Mouse (Mus musculus) CD4-positive, CD25-positive, alpha-beta regulatory T cell, adult 4 months (primary cell): ENCODE results near the gene Zgrf1. TPM values are rescaled to one million over a fixed set of nuclear protein-coding genes. Genes with fewer than 3 reads are reported as not detected.
A peak's percentile ranks its signal among the peaks of the same experiment; 100 is the strongest.

Source experiments
- ATAC-seq: one replicate; pipeline ENCODE4 v1.8.0; 2017
- polyA plus RNA-seq, 2 experiments: library from polyadenylated mRNA; unstranded; fragments of 100-300 nt; shearing (Covaris generic); gene quantifications; one replicate each; pipeline ENCODE4 v1.2.1; 2017

Zgrf1 gene
- polyA plus RNA-seq, 2 experiments from 2014 or later = 3.7 to 6.0 TPM

DNA sequence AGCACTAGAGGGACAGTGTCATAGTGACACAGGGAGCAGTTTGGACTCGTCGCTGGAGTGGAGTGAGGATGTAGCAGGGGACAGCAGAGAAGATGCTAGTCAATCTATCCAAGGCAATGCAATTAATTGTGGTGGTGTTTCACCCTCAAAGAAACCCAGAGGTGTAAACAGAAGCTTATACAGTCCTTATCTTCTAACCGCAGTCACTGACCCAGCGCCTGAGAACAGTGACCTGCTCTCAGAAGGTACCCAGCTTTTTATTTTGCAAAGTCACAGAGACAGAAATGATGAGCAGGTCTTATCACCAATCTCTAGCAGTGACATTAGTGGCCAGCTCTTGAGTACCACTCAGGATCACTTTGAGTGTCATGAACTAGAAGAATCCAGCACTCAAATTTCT, 9.7 kb downstream of the Zgrf1 start:
- no peak for ATAC-seq

DNA sequence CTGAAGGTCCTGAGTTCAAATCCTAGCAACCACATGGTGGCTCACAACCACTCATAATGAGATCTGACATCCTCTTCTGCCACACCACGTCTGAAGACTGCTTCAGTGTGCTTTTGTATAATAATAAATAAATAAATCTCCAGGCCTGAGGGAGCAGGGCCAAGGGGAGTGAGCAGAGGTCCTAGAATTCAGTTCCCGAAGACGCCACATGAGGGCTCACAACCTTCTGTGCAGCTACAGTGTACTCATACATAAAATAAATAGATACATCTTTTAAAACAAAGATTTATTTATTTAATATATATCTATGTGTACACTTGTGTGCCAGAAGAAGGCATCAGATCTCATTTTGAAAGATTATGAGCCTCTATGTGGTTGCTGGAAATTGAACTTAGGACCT, 11.8 kb downstream of the Zgrf1 start:
- ATAC-seq = no peak

DNA sequence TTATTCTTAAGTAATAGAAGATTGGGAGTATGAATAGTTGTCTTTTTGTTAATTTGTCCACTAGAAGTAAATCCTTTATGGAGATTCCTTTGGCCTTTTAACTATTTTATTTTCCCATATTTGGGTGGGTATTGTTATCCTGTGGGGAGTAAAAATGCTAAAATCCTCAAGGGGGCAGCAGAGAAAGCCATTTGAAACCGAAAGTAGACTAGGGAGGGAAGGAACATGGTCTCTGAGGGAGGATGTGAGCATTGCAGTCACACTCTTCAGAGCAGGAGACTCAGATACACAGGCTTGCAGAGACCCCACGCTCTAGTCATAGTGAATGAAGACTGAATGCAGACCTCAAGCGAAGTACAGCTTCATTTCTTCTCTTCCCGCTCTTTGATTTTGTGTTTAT, 19.3 kb downstream of the Zgrf1 start:
- peak; percentile 100 for ATAC-seq

DNA sequence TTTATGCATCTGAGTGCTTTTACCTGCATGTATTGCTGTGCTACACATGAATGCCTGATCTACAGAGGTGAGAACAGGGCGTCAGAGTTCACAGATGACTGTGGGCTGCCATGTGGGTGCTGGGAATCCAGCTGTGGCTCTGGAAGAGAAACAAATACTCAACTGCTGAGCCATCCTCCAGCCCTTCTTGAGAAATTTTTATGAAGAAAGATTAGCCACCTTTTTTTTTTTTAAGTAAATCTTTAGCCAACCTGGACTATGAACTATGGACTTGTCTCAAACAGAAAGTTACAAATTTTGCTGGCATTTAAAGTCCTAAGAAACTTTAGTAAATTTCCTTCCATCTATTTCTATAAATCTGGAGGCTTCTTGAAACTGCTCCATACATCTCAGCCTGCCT, 43.8 kb downstream of the Zgrf1 start:
- no peak for ATAC-seq

DNA sequence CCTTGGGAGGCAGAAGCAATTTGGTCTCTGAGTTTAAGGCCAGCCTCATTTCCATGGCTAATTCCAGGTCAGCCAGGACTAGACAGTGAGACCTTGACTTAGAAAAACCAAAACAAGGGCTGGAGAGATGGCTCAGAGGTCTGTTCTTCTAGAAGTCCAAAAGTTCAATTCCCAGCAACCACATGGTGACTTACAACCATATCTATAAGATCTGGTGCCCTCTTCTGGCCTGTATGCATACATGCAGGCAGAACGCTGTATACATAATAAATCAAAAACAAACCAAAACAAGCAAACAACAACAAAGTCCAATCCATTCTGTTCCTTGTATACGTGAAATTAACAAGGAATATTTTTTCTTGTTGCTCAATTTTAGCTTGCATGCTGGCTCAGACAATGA, 54.8 kb downstream of the Zgrf1 start:
- peak; percentile 70 for ATAC-seq

DNA sequence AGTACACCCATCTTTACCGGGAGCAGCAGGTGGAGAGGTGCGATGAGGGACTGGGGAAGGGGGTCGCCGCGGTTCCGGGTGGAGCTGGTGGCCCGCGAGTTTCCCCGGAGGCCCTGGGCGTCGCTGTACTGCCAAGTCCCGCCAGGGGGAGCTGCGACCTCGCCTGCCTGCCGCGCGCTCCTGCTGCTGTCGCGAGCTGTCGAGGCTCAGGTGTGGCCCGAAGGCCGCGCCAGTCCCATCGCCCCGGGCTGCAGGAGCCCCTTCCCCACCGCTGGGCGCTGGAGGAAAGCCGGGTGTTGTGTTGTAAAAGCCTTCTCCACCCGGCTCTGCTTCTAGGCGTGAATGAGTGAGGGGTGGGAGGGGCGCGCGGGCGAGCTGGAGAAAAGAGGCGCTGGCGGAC, 72.0 kb downstream of the Zgrf1 start:
- ATAC-seq = peak; percentile 91

DNA sequence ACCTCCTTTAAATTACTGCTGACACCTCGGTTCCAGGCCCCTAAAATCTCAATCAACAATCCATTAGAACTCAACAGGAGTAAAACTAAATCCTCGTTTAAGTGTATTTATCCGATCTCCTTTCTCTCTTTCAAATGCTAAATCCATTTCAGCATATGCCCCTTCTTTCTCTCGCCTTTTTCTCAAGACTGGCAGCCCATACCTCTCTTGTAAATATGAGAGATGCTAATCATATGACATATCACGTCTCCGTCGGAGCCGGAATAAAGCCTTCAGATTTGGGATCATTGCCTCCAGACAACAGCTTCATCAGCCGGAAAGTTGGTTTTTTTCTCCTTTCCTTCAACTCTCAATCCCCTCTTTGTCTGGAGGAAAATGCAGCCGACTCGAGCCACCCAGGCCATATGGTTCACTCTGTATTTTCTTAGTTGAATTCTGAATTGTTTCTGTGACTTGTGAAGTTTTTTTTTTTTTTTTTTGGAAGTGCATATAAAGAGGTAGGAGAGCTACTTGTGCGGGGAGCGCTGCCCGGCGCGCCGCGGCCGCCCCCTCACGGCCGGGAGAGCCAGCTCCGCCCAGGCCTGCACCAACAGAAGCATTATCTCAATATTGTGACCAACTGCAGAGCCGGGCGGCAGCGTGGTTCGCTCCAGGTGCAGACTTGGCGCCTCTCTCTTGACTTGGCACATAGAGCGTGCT, 72.6 kb downstream of the Zgrf1 start:
- no peak for ATAC-seq

DNA sequence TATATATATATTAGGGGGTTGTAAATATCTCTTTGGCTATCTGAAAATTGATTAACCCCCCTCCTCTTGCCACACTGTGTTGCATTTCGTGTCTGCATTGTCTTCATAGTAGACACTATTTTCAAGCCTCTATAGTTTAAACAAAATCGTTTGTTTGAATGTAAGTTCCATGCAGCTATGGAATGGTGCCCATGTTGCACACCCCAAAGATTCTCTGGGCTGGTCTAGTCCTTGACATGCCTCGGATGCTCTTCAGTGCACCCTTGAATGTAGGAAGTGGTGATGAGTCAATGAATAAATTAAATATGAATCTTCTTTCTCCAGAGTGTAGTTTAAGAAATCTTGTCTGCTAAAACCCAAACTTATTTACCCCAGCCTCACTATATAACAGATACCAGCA, 73.2 kb downstream of the Zgrf1 start:
- no peak for ATAC-seq

DNA sequence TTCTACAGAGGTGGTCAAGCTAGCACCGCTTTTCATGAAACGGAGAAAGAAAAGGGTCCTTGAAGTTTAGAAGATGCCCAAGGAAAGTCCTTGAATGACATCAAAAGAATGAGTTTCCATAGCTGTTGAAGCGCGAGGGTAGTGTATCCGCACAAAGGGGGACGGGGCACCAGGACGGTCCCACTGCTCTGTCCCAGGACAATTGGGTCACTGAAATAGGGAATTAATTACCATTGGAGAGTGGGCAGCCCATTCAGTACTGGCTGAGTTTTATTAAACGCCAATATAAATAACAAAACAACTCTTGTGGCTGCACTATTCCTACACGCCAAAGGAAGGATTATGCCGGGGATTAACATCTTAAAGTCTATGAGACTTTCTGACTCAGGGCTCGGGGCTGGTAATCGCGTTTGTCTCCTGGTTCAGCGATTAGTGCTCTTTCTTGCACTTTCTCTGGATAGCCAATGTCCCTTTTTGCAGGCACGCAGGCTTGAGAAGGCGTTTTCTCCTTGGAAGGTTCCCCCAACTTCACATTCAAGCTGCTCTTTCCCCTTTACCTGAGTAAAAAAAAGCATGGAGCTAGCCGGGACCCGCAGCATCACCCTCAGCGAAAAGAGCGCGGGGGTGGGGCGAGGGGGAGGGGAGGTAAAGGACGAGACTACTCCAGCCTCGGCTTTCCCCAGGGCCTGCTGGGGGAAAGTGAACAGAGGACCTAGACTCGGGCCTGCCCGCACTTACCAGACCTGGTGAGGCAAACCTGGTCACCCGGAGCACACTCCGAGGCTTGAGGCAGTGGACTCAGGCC, 74.1 kb downstream of the Zgrf1 start:
- no peak for ATAC-seq

DNA sequence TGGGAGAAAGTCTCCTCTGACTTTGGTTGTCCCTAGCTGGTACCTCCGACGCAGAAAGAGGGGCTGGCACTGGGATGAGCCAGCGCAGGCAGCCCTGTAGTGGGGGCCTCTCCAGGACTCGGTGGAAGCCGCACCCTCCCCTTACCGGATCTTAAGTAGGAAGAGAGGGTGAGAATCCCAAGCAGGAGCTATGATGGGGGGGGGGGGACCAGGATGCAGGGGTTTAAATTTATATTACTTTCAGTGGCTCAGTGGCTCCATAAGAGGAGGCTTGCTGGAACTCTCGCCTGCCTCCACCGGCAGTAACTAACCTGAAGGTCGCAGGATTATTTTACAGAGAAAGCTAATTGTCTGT, 74.6 kb downstream of the Zgrf1 start:
- no peak for ATAC-seq

DNA sequence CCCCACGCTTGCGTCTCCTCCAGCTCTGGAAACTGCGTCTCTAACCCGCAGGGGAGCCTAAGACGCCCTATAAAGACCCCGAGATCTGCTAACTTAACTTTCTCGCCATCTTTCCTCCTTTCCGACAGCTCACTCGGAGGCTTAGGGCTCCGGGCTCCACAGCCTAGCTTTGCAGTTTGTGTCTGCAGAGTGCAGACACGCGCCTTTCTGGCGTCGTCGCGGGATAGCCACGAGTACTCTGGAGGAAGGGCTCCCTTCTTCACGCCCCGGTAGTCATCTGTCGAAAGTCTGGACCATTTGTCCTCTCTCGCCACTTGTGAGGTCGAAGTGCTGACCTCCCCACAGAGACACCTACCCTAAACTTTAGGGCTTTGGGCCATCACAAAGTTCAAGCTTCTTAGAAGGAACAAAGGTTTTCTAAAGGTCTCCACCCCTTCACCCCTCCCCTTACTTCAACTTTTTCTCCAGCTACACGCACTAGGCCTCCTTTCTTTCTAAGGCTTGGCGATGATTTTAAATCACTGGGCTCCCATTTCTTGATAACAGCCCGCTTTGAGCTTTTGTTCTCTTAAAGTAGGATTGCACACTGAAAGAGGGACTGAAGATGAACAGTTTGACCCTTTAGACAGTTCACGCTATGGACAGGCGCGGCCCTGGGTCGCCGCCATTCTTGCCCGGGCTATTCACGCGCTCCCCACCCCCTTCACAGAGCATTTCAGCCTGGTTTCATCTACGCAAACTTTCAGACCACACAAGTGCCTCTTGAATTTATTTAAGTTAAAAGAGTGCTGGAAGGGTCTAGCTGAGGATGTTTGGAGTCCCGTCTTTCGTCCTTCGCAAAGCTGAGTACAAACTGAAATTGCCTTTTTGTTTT, 75.3 kb downstream of the Zgrf1 start:
- ATAC-seq = no peak

DNA sequence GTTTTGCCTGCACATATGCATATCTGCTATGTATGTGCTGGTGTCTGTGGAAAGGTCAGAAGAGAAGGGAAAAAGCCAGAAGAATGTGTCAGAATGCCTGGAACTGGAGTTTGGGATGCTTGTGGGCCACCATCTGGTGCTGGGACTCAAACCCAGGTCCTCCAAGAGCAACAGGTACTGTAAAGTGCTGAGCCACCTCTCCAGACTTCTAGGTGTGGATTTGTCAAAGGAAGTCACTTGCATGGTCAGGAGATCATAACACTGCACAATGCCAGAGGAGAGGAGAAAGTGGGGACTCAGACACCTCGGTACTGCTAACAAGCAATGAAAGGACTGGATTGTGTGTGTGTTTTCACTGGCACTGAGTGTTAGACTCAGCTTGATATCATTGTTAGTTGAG, 76.9 kb downstream of the Zgrf1 start:
- ATAC-seq = no peak

DNA sequence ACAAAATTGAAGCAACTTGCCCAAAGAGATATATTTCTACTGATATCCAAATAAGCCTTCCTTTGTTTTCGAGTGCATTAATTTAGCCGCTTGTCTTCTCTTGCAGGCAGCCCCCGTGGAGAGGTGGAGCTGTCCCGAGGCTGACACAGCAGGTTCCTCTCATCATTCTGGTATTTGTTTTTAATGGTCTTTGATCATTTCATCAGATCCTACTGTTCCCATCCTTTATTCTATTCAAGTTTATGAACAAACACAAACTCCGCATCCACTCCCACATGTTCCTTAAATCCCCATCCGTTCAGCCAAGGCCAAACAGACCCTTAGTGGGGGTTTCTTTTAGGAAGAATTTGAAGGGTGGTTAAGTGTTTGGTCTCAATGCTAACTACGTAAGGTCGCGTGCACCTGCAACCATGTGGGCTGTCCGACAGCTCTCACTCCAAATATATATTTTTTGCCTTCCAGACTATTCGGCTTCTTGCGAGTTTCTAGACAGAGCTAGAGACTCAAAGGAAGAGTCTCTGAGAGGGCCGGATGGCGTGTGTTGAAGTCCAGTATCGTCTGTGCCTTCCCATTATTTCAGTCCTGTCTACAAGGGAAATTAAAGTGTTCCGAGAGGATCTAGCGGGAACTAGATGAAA, 77.6 kb downstream of the Zgrf1 start:
- no peak for ATAC-seq

DNA sequence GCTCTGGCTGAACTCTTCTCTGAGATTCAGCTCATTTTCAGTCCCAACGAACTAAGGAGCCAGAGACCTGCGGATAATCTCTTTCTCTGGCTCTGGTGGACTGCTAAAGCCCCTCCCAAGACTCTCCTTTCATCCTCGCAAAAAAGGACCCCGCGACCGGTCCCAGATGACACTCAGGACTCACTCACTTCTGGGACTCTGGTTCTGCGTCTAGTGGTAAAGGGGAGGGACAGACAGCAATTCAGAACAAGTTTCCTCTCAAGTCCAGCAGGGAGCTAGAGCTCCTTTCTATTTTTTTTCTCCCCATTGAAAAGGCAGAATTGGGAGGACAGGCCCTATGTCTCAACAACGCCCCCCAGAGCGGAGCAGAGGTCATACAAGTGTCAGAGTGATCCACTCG, 78.3 kb downstream of the Zgrf1 start:
- no peak for ATAC-seq

DNA sequence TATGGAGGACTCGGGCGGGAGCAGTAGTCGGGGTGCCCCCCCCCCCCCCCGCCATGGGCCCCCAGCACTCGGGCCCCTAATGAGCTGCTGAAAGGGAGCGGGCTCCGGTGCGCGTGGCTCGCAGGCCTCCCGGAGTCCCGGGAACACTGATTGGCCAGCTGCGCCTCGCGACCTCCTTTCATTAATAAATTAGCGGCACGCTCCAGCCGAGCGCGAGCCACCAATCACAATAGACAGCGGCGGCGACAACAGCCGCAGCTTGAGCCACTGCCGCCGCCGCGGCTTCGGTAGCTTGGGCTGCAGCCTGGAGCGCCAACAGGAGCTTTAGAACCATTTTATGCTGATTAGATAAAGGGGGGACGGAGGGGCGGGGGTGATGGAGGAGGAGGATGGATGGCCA, 79.2 kb downstream of the Zgrf1 start:
- ATAC-seq = no peak

DNA sequence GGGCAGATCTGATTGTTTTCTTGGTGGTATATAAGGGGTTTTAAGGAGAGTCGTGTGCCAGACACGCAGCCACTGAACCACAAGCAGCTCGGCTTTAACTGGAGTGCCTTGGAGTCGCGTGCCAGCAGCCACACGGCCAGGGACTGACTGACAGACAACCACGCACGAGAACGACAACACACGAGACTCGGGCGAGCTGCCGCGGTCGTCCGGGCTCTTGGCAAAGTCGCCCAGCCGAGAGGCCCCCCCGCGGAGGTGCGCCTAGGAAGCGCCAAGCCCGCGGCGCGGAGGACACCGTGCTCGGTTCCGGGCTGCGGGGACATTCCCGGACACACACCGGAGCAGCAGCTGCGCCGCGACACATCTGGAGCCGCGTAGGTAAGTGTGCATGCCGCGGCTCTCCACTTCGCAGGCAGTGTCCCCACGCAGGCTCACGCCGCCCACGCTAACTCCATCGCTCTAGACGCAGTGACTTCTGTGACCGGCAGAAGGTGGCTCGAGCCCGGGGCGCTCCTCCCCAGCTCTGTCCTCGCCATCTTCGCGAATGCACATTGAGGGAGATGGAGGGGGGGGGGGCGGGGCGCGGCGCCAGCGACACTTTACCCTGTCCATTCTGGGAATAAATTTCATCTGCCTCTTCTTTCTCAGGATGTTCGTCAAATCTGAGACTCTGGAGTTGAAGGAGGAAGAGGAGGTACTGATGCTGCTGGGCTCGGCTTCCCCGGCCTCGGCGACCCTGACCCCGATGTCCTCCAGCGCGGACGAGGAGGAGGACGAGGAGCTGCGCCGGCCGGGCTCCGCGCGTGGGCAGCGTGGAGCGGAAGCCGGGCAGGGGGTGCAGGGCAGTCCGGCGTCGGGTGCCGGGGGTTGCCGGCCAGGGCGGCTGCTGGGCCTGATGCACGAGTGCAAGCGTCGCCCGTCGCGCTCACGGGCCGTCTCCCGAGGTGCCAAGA, 80.1 kb downstream of the Zgrf1 start, which contains the start of gene Neurog2:
TSS of gene Neurog2 (plus strand) at position 56 of the 953 bp plus-strand sequence.
- peak; percentile 28 for ATAC-seq

DNA sequence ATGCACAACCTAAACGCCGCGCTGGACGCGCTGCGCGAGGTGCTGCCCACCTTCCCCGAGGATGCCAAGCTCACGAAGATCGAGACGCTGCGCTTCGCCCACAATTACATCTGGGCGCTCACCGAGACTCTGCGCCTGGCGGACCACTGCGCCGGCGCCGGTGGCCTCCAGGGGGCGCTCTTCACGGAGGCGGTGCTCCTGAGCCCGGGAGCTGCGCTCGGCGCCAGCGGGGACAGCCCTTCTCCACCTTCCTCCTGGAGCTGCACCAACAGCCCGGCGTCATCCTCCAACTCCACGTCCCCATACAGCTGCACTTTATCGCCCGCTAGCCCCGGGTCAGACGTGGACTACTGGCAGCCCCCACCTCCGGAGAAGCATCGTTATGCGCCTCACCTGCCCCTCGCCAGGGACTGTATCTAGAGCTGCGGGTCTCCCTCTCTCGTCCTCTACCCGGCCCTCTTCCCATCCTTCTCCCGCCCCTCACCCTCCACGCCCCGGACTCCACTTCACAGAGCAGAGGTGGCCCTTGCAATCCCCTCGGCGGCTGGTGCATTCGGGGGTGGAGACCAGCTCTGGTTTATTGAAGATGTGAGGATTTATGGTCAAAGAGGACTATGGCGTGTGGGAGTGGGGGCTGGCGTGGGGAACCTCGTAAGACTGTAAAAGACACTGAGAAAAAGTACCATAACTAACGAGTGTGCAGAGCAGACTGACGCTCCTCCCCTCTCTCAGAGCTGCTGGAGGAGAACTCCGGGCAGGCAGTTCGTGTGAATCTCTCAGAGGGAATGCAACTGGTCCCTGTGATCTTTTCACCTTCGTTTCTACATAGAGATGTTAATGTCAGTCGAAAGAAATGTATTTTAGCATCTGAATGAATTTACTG, 81.1 kb downstream of the Zgrf1 start:
- ATAC-seq = peak; percentile 77

DNA sequence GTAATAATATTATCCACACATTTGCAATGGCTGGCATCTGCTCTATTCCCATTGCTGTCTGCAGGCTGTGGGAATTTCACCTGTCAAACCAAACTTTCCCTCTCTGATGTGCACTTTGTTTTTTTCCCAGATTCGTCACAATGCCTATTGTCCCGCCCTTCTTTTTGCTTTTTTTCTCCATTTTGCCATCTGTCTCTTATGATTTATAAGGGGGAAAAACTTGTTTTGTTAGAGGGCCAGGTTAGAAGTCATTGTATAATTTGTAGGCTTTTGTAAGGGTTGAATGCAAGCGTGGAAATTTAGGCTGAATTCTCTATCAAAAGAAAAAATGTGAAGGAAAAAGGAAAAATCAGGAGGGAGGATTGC, 81.7 kb downstream of the Zgrf1 start:
- ATAC-seq = no peak

DNA sequence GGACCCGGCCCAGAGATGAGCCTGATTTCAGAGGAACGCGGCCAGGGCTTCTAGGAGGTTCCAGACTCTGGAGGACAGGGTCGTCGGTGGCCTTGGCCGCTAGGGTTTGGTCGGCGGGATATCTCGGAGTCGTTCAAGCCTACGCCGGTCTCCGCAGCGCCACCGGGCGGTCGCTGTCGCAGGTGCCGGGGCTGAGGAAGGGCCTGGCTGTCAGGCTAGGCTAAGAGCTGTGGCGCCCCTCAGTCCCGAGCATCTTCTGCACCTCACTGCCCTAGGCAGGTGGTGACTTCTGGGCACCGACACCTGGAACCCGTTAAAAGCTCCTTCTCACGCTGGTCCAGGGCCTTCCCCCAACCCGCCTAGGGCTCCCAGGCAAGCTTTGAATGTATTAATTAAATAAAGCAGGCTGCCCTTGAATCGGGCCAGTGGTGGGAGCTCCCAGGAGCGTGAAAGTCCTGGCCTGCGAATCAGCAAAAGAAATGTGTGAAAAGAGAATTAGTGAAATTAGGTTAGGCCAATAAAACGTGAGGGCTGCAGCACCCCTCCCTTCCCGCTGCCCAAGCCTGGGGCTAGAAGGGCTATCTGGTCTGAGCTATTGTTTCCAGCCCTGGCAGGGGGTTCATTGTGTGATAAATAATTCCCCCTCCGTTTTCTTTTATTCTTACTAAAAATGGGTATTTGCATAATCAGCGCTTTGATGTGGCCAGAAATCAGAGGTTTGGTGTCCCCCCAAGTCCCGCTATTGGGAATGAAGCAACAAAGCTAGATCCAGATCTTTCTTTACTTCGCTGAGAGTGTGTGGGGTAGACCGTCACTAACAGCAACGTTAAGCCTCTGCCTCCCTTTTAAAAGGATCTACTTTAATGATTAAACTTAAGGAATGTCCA, 86.8 kb downstream of the Zgrf1 start:
- ATAC-seq = peak; percentile 68
